Comparison of ENCODE assay signal across 9 mouse cellular contexts in genomic region chr3:137919398-137919797, GRCm38 (mm10). TPM values are rescaled to one million over a fixed set of nuclear protein-coding genes. Genes with fewer than 3 reads are reported as not detected.
DNase-seq lines count a peak whose midpoint lies in the region; ATAC-seq and TF ChIP-seq lines count a peak whose summit lies in the region.
"Had no signal": no experiment of that assay in that cellular context is flagged by ENCODE, and none has a peak within 500 bp of the region (broad histone marks: within the 10 kb centered on the region; RNA-seq: fewer than 3 reads in every experiment).

No protein-coding gene starts in this region.

- no peak overlapping the region for H3K27ac ChIP-seq in lung, embryonic 15.5 days
- H3K27ac ChIP-seq in embryonic fibroblast, embryonic 13.5 days (ENCODE audit: insufficient read depth, low read length) = 0 out of 2 replicates have a peak overlapping the region, but pooled peaks have one; percentile 74
- no peak overlapping the region for H3K27ac ChIP-seq in limb, embryonic 10.5 days
- H3K27ac ChIP-seq in neural tube, embryonic 14.5 days (ENCODE audit: low read depth, low read length) = no peak overlapping the region

- 86% methylated on average over 7 of the region's 7 CpGs for WGBS in lung, embryonic 15.5 days
- WGBS in limb, embryonic 10.5 days = 93% methylated on average over 7 of the region's 7 CpGs
- 92% methylated on average over 7 of the region's 7 CpGs for WGBS in neural tube, embryonic 14.5 days

- peaks cover 21% of the 10 kb centered on the region; the same call in 1 of the 2 replicates for H3K36me3 ChIP-seq in lung, embryonic 15.5 days
- peaks cover 27% of the 10 kb centered on the region for H3K36me3 ChIP-seq in limb, embryonic 10.5 days
- H3K36me3 ChIP-seq in neural tube, embryonic 14.5 days (ENCODE audit: control insufficient read depth, insufficient read depth, low read length) = no peaks in the 10 kb centered on the region

- ATAC-seq in lung, embryonic 15.5 days (ENCODE audit: borderline replicate concordance, extremely low read depth, low FRiP score, low TSS enrichment) = no peak
- ATAC-seq in neural tube, embryonic 14.5 days (ENCODE audit: low read depth) = no peak
- no peak for ATAC-seq in erythroid progenitor cell, adult 5-6 weeks (replicated peaks; ENCODE audit: low FRiP score, poor library complexity, severe bottlenecking)

- no peaks in the 10 kb centered on the region for H3K27me3 ChIP-seq in lung, embryonic 15.5 days
- no peaks in the 10 kb centered on the region for H3K27me3 ChIP-seq in limb, embryonic 10.5 days (ENCODE audit: low read depth, poor library complexity, severe bottlenecking)
- no peaks in the 10 kb centered on the region for H3K27me3 ChIP-seq in neural tube, embryonic 14.5 days (ENCODE audit: control insufficient read depth, insufficient read depth, low read length)

- H3K4me3 ChIP-seq in lung, embryonic 15.5 days = peak overlapping the region; percentile 97
- peak overlapping the region; percentile 97 for H3K4me3 ChIP-seq in embryonic fibroblast, embryonic 13.5 days (ENCODE audit: insufficient read depth, low read length)
- peak overlapping the region; percentile 92 for H3K4me3 ChIP-seq in limb, embryonic 10.5 days
- peak overlapping the region; percentile 64 for H3K4me3 ChIP-seq in neural tube, embryonic 14.5 days (ENCODE audit: low read depth, low read length)

- H3K4me2 ChIP-seq in lung, embryonic 15.5 days = peak overlapping the region; percentile 82
- peak overlapping the region; percentile 77 for H3K4me2 ChIP-seq in neural tube, embryonic 14.5 days (ENCODE audit: low read depth, low read length)

- peak overlapping the region; percentile 85; the same call in 1 of the 2 replicates for H3K9ac ChIP-seq in lung, embryonic 15.5 days
- peak overlapping the region; percentile 64; the same call in 1 of the 2 replicates for H3K9ac ChIP-seq in neural tube, embryonic 14.5 days (replicated peaks; ENCODE audit: low read depth, low read length)

- no peak for TF ChIP-seq POLR2A in embryonic fibroblast, embryonic 13.5 days (IDR thresholded peaks at IDR 0.05; ENCODE audit: low read depth, low read length)

- DNase-seq in lung, postnatal 10 days = no peak
- no peak for DNase-seq in limb, embryonic 10.5 days (ENCODE audit: low spot score)
- no peak for DNase-seq in thymus, postnatal 10 days (ENCODE audit: low spot score in 2 of 2)
- DNase-seq in adrenal gland, adult 18-20 months (ENCODE audit: low spot score in 2 of 2) = no peak
- DNase-seq: kidney, adult 8-10 months had no signal

- no peaks in the 10 kb centered on the region for H3K9me3 ChIP-seq in lung, embryonic 15.5 days
- H3K9me3 ChIP-seq in limb, embryonic 10.5 days (replicated peaks) = no peaks in the 10 kb centered on the region
- H3K9me3 ChIP-seq in neural tube, embryonic 14.5 days (ENCODE audit: control insufficient read depth, low read length) = no peaks in the 10 kb centered on the region

- peaks cover 17% of the 10 kb centered on the region for H3K4me1 ChIP-seq in lung, embryonic 15.5 days
- peaks cover 4% of the 10 kb centered on the region; the same call in 1 of the 2 replicates for H3K4me1 ChIP-seq in embryonic fibroblast, embryonic 13.5 days (ENCODE audit: control insufficient read depth, insufficient read depth, low read length)
- peaks cover 16% of the 10 kb centered on the region for H3K4me1 ChIP-seq in limb, embryonic 10.5 days
- peaks cover 14% of the 10 kb centered on the region; the same call in 1 of the 2 replicates for H3K4me1 ChIP-seq in neural tube, embryonic 14.5 days (ENCODE audit: control insufficient read depth, insufficient read depth, low read length)

- no peak for TF ChIP-seq CTCF in embryonic fibroblast, embryonic 13.5 days (IDR thresholded peaks at IDR 0.05; ENCODE audit: borderline replicate concordance, insufficient read depth, low read length)

RNA-seq across cellular contexts. Expression of gene Lamtor3, which starts 1.1 kb away (rescaled TPM):
- polyA plus RNA-seq in lung, embryonic 15.5 days (2015; fragmentation: Nextera tagmentation; extraction: Ambion mirVana) = 104 and 110 TPM in 2 replicates
- polyA plus RNA-seq in embryonic fibroblast, embryonic 13.5 days (2011; ENCODE audit: insufficient read length, low read depth, missing spikeins) = 67.2 and 73.9 TPM in 2 replicates
- polyA plus RNA-seq in limb, embryonic 10.5 days (2016; fragmentation: Nextera tagmentation; extraction: Ambion mirVana) = 84.0 and 87.3 TPM in 2 replicates
- 123 and 132 TPM in 2 replicates for polyA plus RNA-seq in neural tube, embryonic 14.5 days (2014; fragmentation: Nextera tagmentation; extraction: Ambion mirVana)
- 75.0 and 88.0 TPM in 2 replicates for total RNA-seq in erythroid progenitor cell, adult 5-6 weeks (2015; ENCODE audit: low replicate concordance)
- total RNA-seq in erythroid progenitor cell, adult 5-6 weeks (2017; ENCODE audit: low replicate concordance) = 58.6 and 69.3 TPM in 2 replicates
- total RNA-seq in adrenal gland, adult 18-20 months (2021) = 10 to 100 TPM; 74.2 to 79.0 TPM

RNA-seq across cellular contexts. Expression of gene Dnajb14, which starts 51.9 kb away (rescaled TPM):
- 10.3 and 10.8 TPM in 2 replicates for polyA plus RNA-seq in lung, embryonic 15.5 days (2015; fragmentation: Nextera tagmentation; extraction: Ambion mirVana)
- polyA plus RNA-seq in embryonic fibroblast, embryonic 13.5 days (2011; ENCODE audit: insufficient read length, low read depth, missing spikeins) = 16.2 and 16.4 TPM in 2 replicates
- polyA plus RNA-seq in limb, embryonic 10.5 days (2016; fragmentation: Nextera tagmentation; extraction: Ambion mirVana) = 6.8 TPM in 2 replicates
- 17.9 and 18.7 TPM in 2 replicates for polyA plus RNA-seq in neural tube, embryonic 14.5 days (2014; fragmentation: Nextera tagmentation; extraction: Ambion mirVana)
- total RNA-seq in erythroid progenitor cell, adult 5-6 weeks (2015; ENCODE audit: low replicate concordance) = 5.0 and 7.6 TPM in 2 replicates
- total RNA-seq in erythroid progenitor cell, adult 5-6 weeks (2017; ENCODE audit: low replicate concordance) = 4.1 and 6.0 TPM in 2 replicates
- 10 to 100 TPM; 21.0 to 23.1 TPM for total RNA-seq in adrenal gland, adult 18-20 months (2021)

RNA-seq across cellular contexts. Expression of gene H2afz, which starts 55.1 kb away (rescaled TPM):
- polyA plus RNA-seq in lung, embryonic 15.5 days (2015; fragmentation: Nextera tagmentation; extraction: Ambion mirVana) = 2,195 and 2,315 TPM in 2 replicates
- 224 and 311 TPM in 2 replicates for polyA plus RNA-seq in embryonic fibroblast, embryonic 13.5 days (2011; ENCODE audit: insufficient read length, low read depth, missing spikeins)
- 3,221 and 3,431 TPM in 2 replicates for polyA plus RNA-seq in limb, embryonic 10.5 days (2016; fragmentation: Nextera tagmentation; extraction: Ambion mirVana)
- 673 and 776 TPM in 2 replicates for polyA plus RNA-seq in neural tube, embryonic 14.5 days (2014; fragmentation: Nextera tagmentation; extraction: Ambion mirVana)
- total RNA-seq in erythroid progenitor cell, adult 5-6 weeks (2015; ENCODE audit: low replicate concordance) = 951 and 1,242 TPM in 2 replicates
- total RNA-seq in erythroid progenitor cell, adult 5-6 weeks (2017; ENCODE audit: low replicate concordance) = 578 and 824 TPM in 2 replicates
- 100 to 1,000 TPM; 111 to 146 TPM for total RNA-seq in adrenal gland, adult 18-20 months (2021)
